Mouse (Mus musculus): ENCODE data around the gene Pde9a.

DNA sequence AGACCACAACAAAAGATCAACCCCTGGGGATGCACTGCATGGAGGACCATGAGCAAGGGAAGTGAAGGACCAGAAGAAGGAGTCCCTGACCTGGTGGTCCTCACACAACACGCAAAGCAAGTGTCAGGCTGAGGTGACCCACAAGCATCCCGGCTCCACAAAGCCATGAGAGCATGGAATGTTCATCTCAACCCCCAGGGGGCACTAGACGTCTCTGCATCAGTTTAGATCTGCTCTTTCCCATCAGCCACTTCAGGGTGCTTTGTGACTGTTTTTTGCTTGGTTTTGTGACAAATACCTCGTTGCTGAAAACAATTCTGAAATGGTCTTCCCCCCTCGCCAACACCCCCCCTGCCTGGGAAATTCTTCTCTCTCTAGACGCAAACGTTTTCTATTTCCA is 8.0 kb upstream of the Pde9a start:
- TF ChIP-seq CTCF (IDR thresholded peaks at IDR 0.05), result peak; percentile 93
- no peak for TF ChIP-seq EP300 (IDR thresholded peaks at IDR 0.05)

Measured in lung, postnatal 0 days (tissue).